Mouse (Mus musculus): ENCODE data around the gene Slc9a3r1. TPM values are rescaled to one million over a fixed set of nuclear protein-coding genes. Genes with fewer than 3 reads are reported as not detected.

The Slc9a3r1 gene
- polyA plus RNA-seq, 2 experiments from 2014 or later: 162 to 222 TPM

- peak; percentile 28 for ATAC-seq
Measured at GRCm38 (mm10) chr11:115163568-115164150, 518 bp downstream of the Slc9a3r1 start.

DNA sequence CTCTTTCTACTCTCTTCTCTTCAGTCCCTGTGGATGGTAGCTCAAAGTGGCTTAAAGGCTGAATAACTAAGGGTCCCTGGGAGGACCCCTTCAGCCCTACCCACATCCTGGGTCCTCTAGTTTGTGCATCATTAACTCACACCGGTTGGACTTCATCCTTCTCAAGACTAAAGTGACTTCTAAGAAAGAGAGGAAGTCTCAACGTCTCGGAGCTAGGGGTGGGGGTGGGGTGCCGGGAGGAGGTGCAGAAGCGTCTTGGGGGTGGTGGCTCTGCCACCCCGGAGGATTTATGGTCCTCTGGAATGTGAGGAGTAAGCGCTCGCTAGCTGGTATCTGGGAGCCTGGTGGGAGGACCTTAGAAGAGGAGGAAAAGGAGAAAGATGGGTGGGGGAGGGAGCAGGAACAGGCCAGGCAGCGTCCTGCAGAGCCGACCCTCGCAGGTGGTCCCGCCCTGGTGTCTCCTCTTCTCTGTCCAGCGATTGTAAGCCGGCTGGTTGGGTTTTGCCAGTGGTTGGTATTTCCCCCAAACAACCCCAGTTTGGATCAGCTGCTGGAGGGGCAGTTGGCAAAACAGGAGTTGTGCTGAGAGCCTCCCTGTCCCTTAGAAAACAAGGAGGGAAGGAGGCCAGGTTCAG is 1.3 kb downstream of the Slc9a3r1 start:
- no peak for ATAC-seq

GRCm38 (mm10) chr11:115164976-115165374 is 1.8 kb downstream of the Slc9a3r1 start:
- ATAC-seq: no peak

- no peak for ATAC-seq
Measured at GRCm38 (mm10) chr11:115166776-115167175, 3.6 kb downstream of the Slc9a3r1 start.

- no peak for ATAC-seq
Measured at GRCm38 (mm10) chr11:115167631-115168249, 4.6 kb downstream of the Slc9a3r1 start.

- ATAC-seq: no peak
Measured at GRCm38 (mm10) chr11:115169430-115169829, 6.3 kb downstream of the Slc9a3r1 start.

DNA sequence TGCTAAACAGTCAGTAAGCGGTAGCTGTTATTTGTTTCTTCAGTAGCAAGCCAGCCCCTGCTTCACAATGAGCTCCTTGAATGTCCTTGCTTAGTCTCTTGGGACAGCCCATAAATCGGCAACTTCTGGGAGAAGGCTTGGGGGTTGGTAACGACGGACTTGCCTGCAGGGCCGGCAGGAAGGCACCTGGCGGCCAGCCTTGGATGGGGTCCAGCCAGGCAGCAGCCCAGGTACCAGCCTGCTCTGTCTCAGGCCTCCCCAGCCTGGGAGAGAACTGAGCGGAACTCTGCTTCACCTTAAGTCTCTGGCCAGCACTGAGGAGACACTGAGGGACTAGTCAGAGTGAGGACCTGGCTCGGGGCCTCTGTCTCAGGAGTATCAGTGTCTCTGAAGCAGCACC is 8.0 kb downstream of the Slc9a3r1 start:
- ATAC-seq: no peak

GRCm38 (mm10) chr11:115172825-115173287 is 9.7 kb downstream of the Slc9a3r1 start:
- ATAC-seq: peak; percentile 45

DNA sequence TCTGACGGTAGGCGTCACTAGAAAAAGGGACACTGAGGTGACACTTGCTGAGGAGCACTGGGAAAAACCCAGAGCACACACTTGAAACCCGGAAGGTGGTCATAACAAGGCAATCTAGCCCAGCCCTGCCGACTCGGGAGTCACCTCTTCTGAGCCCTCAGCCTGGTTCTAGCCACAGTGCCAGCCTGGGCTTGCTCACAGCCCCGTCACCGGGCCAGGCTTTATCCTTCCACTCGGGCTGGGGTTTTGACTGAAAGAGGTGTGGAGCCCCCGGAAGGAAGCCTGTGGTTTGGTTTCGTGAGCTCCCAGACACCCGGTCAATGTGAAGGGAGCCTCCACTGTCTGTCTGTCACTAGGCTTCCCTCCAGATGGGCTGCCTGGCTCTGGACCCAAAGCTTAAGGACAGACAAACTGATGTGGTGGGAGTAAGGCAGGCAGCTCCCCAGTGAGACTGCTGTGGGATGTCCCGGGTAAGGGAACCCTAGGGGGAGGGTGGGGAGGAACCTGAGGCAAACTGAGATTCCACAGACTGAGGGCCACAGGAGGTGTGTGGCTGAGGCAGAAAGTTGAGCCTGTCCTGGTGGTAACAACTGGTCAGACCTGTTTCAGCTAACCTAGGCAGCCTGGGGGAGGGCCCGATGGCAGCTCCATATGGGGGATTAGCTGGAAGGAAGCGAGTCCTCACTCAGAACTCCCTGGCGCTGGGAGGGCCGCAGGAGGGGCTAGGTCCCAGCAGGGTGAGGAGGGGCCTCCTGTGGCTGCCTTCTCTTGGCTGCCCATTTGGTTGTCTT is 10.6 kb downstream of the Slc9a3r1 start:
- ATAC-seq: peak; percentile 84

DNA sequence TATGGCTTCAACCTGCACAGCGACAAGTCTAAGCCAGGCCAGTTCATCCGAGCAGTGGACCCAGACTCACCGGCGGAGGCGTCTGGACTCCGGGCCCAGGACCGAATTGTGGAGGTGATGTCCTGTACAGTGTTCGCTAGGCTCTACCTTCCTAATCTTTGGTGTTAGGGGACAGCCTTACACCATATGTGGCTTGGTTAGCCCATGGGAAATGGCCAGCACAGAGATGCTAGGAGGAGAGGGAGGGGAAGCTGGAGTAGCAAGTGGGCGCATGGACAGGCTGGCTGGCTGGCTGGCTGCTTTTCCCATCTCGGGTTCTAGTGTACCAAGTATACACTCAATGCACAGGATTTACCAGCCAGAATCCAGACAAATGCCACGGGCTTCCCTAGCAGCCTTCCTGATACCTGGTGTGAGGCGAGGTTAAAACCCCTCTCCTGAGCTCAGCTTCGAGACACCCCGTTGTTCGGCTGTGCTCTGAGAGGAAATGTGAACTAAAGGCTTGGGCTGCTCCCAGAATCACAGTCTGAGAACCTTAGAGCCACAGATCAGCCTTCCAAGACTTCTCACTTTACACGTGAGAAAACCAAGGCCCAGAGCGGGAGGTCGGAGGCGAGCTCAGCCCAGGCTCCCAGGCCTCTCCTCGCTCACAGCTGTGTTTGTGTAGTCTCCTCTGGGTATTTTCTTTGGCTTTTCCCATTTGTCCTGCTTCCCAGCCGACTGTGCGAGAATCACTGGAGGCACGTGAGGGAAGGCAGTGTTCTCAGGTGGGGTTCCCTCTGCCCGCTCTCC is 13.5 kb downstream of the Slc9a3r1 start:
- ATAC-seq: no peak

DNA sequence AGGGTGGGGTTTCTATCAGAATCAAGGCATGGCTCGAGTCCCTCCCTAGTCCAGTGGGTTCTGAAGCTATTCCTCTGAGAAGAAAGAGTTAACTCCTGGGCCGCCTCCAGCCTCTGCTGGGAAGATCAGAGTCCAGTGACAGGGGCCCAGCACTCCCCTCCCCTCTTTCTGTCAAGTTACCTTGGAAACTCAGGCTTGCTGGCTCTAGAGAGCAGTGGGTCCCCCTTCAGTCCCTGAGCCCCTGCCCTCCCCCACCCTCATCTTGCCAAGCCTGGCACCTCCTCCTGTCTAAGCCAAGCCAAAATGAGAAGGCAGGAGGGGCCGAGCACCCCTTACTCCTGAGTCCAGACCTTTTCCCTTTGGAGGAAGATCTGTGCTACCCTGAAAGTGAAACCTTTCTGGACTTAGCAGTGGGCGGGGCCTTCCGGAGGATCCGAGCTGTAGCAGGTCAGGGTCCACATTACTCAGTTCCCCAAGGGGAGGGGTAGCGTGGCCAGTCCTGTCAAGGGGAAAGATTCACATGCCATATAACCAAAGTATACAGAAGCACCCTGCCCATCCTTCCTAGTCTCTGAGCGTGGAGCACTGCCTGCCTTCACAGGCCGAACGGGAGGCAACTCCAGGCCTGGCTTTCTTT is 14.5 kb downstream of the Slc9a3r1 start:
- ATAC-seq: no peak

- no peak for ATAC-seq
Measured at GRCm38 (mm10) chr11:115178766-115179165, 15.6 kb downstream of the Slc9a3r1 start.

- ATAC-seq: no peak
Measured at GRCm38 (mm10) chr11:115179191-115179590, 16.1 kb downstream of the Slc9a3r1 start.

DNA sequence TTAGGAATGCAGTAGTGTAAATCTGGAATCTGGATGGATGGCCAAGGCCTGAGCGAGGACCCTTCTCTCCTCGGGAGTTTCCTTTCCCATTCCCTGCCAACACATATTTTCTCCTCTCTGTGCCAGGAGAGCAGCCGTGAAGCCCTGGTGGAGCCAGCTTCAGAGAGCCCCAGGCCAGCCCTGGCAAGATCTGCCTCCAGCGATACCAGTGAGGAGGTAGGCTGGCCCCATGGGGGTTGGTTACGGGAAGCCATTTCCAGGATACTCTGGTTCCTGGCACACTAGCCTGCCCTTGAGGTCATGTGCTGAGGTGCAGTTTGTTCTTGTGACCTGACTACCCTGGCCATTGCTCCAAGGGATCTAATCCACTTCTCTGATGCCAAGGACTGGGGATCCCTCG is 16.7 kb downstream of the Slc9a3r1 start:
- no peak for ATAC-seq

- peak; percentile 55 for ATAC-seq
Measured at GRCm38 (mm10) chr11:115181913-115182638, 18.9 kb downstream of the Slc9a3r1 start.

DNA sequence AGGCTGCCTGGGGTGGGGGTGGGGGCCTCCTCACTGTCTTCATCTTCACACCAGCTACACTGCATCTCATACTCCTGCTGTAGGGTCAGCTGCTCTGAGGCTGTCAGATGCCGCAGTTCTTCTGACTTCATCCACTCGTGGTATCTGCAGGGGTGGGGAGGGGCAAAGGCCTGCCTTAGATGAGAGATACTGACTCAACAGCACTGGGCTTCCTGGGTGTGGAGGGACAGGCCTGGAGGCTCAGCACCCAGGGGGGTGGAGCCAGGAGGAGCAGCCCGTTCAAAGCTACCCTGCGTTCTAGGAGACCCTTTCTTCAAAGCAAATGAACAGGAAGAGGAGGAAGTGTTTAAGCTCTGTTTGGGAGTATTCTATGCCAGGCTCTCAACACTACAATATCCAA is 21.8 kb downstream of the Slc9a3r1 start:
- ATAC-seq: peak; percentile 13

GRCm38 (mm10) chr11:115187224-115187639 is 24.1 kb downstream of the Slc9a3r1 start, which contains the start of gene Tmem104:
Gene Tmem104 (plus strand): TSS chr11:115187487.
- peak; percentile 84 for ATAC-seq

DNA sequence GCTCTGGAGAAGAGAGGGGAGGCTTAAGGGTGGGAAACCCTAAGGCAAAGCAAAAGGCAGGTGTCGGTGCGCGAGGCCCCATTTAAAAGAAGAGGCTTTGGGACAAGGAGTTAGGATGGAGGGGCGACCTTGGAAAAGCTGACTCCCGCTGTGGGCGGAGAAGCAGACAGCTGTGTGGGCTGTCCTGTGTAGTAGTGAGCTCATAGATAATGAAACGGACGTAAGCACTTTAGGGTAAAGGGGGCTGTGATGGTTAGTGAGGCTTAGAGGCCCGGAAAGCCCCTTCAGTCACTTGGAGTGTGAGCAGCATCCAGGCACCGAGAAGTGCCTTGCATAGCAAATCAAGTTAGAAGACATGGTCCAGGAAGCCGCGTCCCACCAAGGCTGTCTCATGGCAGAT is 24.6 kb downstream of the Slc9a3r1 start, which contains the start of gene Nat9:
Gene Nat9 (minus strand): TSS at position 167 of the 400 bp plus-strand sequence.
- ATAC-seq: peak; percentile 60

DNA sequence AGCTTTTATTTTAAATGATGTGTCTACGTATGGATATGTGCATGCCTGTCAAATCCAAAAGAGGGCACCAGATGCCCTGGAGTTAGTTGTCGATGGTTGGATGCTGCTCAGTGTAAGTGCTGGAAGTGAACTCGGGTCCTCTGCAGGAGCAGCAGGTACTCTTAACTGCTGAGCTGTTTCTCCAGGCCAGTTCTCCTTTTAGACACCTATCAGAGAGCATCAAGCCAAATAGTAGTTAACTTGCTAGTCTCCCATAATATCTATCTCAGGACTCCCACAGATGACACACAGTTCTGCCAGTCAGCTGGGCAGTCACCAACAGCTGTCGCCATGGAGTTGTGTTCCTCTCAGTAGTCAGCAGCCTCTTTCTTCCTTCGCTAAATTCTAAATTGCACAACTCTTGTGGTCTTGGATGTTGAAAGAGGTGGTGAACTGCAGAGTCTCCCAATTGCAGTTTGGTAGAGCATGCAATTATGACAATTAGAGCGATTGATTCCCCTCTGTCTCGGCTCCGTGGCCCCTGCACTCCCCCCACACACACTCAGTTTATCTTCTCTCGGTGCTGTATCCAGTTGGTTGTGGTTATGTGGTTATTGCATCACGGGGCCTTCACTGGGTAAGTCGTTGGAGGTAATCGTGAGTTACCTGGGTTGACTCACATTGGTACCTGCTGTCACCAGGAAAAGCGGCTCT is 25.5 kb downstream of the Slc9a3r1 start:
- no peak for ATAC-seq

DNA sequence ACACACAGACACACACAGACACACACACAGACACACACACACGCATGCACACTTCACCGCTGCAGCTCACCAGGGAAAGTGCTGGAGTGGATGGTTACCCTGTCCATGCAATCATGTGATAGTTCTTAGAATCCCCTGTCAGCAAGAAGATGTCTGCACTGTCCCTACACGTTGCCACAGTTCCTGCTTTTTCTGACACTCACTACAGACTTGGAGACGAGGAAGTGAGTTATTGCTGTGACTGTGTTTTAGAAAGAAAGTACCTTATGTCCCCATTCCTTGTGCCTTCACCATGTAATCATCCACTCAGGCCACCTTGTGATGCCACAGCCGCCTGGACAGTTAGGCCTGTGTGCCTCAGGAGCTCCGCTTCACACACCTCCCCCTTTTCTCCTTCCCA is 26.2 kb downstream of the Slc9a3r1 start:
- no peak for ATAC-seq

Data from CD4-positive, CD25-positive, alpha-beta regulatory T cell, adult 4 months (primary cell).